Mouse (Mus musculus) limb, embryonic 14.5 days (tissue): ENCODE results near the gene Hif3a. TPM values are rescaled to one million over a fixed set of nuclear protein-coding genes. Genes with fewer than 3 reads are reported as not detected.

ENCODE experiments used
- ATAC-seq: fragments of 200-750 bp; cut with Nextera tagmentation; 2 replicates; pipeline ENCODE4 v1.8.0; 2017; ENCODE audit warnings: low read depth, moderate number of reproducible peaks, moderate TSS enrichment; ENCODE audit not compliant: low FRiP score
- DNase-seq: peaks from one replicate; pipeline ENCODE4 v3.0.0-alpha.2; 2015; ENCODE audit warnings: low spot score
- H3K27ac ChIP-seq: fragments of 300-500 bp; sonication (generic); replicated peaks from 2 replicates; pipeline ENCODE4 v1.5.1; 2014; ENCODE audit warnings: low read depth, mild to moderate bottlenecking, low read length, moderate library complexity, mixed read lengths
- H3K27me3 ChIP-seq: fragments of 300-500 bp; sonication (generic); 2 replicates; pipeline ENCODE4 v1.6.1; 2014; ENCODE audit warnings: low read length, mixed read lengths; ENCODE audit not compliant: control insufficient read depth, insufficient read depth
- H3K36me3 ChIP-seq: fragments of 300-500 bp; sonication (generic); 2 replicates; pipeline ENCODE4 v1.6.1; 2014; ENCODE audit warnings: mild to moderate bottlenecking, low read length, moderate library complexity, mixed read lengths; ENCODE audit not compliant: control insufficient read depth, insufficient read depth
- H3K4me1 ChIP-seq: fragments of 300-500 bp; sonication (generic); 2 replicates; pipeline ENCODE4 v1.6.1; 2014; ENCODE audit warnings: antibody characterized with exemption, low read length, mixed read lengths; ENCODE audit not compliant: control insufficient read depth, insufficient read depth
- H3K4me2 ChIP-seq: fragments of 300-500 bp; sonication (generic); replicated peaks from 2 replicates; pipeline ENCODE4 v1.6.1; 2014; ENCODE audit warnings: low read depth, mild to moderate bottlenecking, low read length, moderate library complexity; ENCODE audit not compliant: severe bottlenecking
- H3K4me3 ChIP-seq: fragments of 300-500 bp; sonication (generic); replicated peaks from 2 replicates; pipeline ENCODE4 v1.5.1; 2014; ENCODE audit warnings: low read length
- H3K9ac ChIP-seq: fragments of 300-500 bp; sonication (generic); 2 replicates; pipeline ENCODE4 v1.6.1; 2014; ENCODE audit warnings: mild to moderate bottlenecking, low read depth, low read length, moderate library complexity; ENCODE audit not compliant: severe bottlenecking
- H3K9me3 ChIP-seq: fragments of 300-500 bp; sonication (generic); 2 replicates; pipeline ENCODE4 v1.6.1; 2016; ENCODE audit warnings: low read length; ENCODE audit not compliant: control insufficient read depth
- POLR2A ChIP-seq: fragments of 200-500 bp; IDR thresholded peaks from 2 replicates; pipeline ENCODE4 v1.8.0; 2012; ENCODE audit warnings: inconsistent platforms, mild to moderate bottlenecking, moderate library complexity, borderline replicate concordance; ENCODE audit not compliant: insufficient read depth, insufficient read length; ENCODE audit errors: extremely low read depth
- WGBS: fragments of 180-500 bp; shearing (Covaris S2); extraction: QIAGEN DNeasy Blood & Tissue Kit; methylation state at CpG from one replicate; pipeline ENCODE4 v1.1.7; 2014; 5-methylcytosine and 5-hydroxymethylcytosine counted together
- polyA plus RNA-seq, 2 experiments: library from polyadenylated mRNA; depleted of rRNA in 1 of 2; stranded (reverse) in 1 of 2; unstranded in 1 of 2; fragments of >200 nt; fragmentation: Nextera tagmentation in 1 of 2; extraction: Ambion mirVana in 1 of 2; gene quantifications; 2 replicates each; pipeline versions ENCODE4 v1.2.1 to v1.2.3; 2012 to 2014

Hif3a gene
- polyA plus RNA-seq, 2 experiments, result 26.6 to 28.2 TPM

GRCm38 (mm10) chr7:17011909-17012590, 50.2 kb downstream of the Hif3a start:
- Histone ChIP-seq H3K27me3 (no peaks in the 10 kb centered on the region), H3K9ac (no peak overlapping the region), H3K4me1 (no peaks in the 10 kb centered on the region; the same call in 1 of the 2 replicates), H3K4me3 (no peak overlapping the region), H3K9me3 (no peaks in the 10 kb centered on the region), H3K4me2 (no peak overlapping the region), H3K27ac (no peak overlapping the region), H3K36me3 (peaks cover 95% of the 10 kb centered on the region)
- 94% methylated on average over 7 of the region's 7 CpGs for WGBS
- no peak for TF ChIP-seq POLR2A
- no peak for DNase-seq
- ATAC-seq, result no peak

- Histone ChIP-seq H3K4me1 (no peaks in the 10 kb centered on the region), H3K36me3 (peaks cover 99% of the 10 kb centered on the region), H3K27me3 (no peaks in the 10 kb centered on the region), H3K9ac (no peak overlapping the region), H3K9me3 (no peaks in the 10 kb centered on the region), H3K27ac (no peak overlapping the region), H3K4me2 (no peak overlapping the region), H3K4me3 (no peak overlapping the region)
- ATAC-seq, result no peak
- DNase-seq, result no peak
- TF ChIP-seq POLR2A, result no peak
- WGBS, result 91% methylated on average over 5 of the region's 5 CpGs
Observed at GRCm38 (mm10) chr7:17010010-17010347, 52.2 kb downstream of the Hif3a start.

GRCm38 (mm10) chr7:17009326-17010009, 52.8 kb downstream of the Hif3a start:
- 90% methylated on average over 16 of the region's 16 CpGs for WGBS
- DNase-seq (no peak), ATAC-seq (no peak)
- Histone ChIP-seq H3K27me3 (no peaks in the 10 kb centered on the region), H3K4me1 (no peaks in the 10 kb centered on the region), H3K27ac (no peak overlapping the region), H3K9ac (no peak overlapping the region), H3K9me3 (no peaks in the 10 kb centered on the region), H3K36me3 (peaks cover 99% of the 10 kb centered on the region), H3K4me2 (no peak overlapping the region), H3K4me3 (no peak overlapping the region)
- TF ChIP-seq POLR2A, result no peak

- ATAC-seq, result no peak
- no peak overlapping the region for H3K27ac ChIP-seq
- H3K9me3 ChIP-seq, result no peaks in the 10 kb centered on the region
- no peak overlapping the region for H3K4me3 ChIP-seq
- H3K4me2 ChIP-seq, result no peak overlapping the region
- peaks cover 94% of the 10 kb centered on the region for H3K36me3 ChIP-seq
- 85% methylated on average over 4 of the region's 4 CpGs for WGBS
- no peak for TF ChIP-seq POLR2A
- H3K4me1 ChIP-seq, result no peaks in the 10 kb centered on the region
- no peak overlapping the region for H3K9ac ChIP-seq
- no peaks in the 10 kb centered on the region for H3K27me3 ChIP-seq
- DNase-seq, result no peak
Observed at GRCm38 (mm10) chr7:17007300-17007699, 54.9 kb downstream of the Hif3a start.

GRCm38 (mm10) chr7:17004716-17005115, 57.5 kb downstream of the Hif3a start:
- ATAC-seq (no peak), DNase-seq (no peak)
- Histone ChIP-seq H3K27me3 (no peaks in the 10 kb centered on the region), H3K4me1 (no peaks in the 10 kb centered on the region), H3K4me3 (no peak overlapping the region), H3K27ac (no peak overlapping the region), H3K4me2 (no peak overlapping the region), H3K9me3 (no peaks in the 10 kb centered on the region), H3K9ac (no peak overlapping the region), H3K36me3 (peaks cover 80% of the 10 kb centered on the region)
- WGBS, result 87% methylated on average over 7 of the region's 7 CpGs
- no peak for TF ChIP-seq POLR2A
